Mouse (Mus musculus): Measurements from ENCODE around the gene D130052B06Rik.

The D130052B06Rik gene

GRCm38 (mm10) chr11:33598986-33599385 is at the start of gene D130052B06Rik:
TSS of gene D130052B06Rik (plus strand) at chr11:33599302.
- DNase-seq (ENCODE audit: low spot score in 2 of 2): no peak

GRCm38 (mm10) chr11:33550861-33551560 is 48.1 kb upstream of the D130052B06Rik start:
- DNase-seq (ENCODE audit: low spot score in 2 of 2): no peak

- peak; percentile 10 to 45 for DNase-seq (ENCODE audit: low spot score in 2 of 2)
These were observed 45.0 kb upstream of the D130052B06Rik start for GRCm38 (mm10) chr11:33554123-33554522.

GRCm38 (mm10) chr11:33563921-33564320 is 35.2 kb upstream of the D130052B06Rik start:
- no peak for DNase-seq (ENCODE audit: low spot score in 2 of 2)

GRCm38 (mm10) chr11:33570413-33570812 is 28.7 kb upstream of the D130052B06Rik start:
- peak; percentile 49 to 60 for DNase-seq (ENCODE audit: low spot score in 2 of 2)

GRCm38 (mm10) chr11:33574944-33575343 is 24.2 kb upstream of the D130052B06Rik start:
- DNase-seq (ENCODE audit: low spot score in 2 of 2): no peak

- DNase-seq (ENCODE audit: low spot score in 2 of 2): no peak
These were observed 20.2 kb upstream of the D130052B06Rik start, which contains the start of gene Gabrp for GRCm38 (mm10) chr11:33578859-33579258. TSS of gene Gabrp (minus strand) at chr11:33578959.

GRCm38 (mm10) chr11:33579621-33580020 is 19.5 kb upstream of the D130052B06Rik start:
- DNase-seq (ENCODE audit: low spot score in 2 of 2): no peak

GRCm38 (mm10) chr11:33586614-33587013 is 12.5 kb upstream of the D130052B06Rik start:
- DNase-seq (ENCODE audit: low spot score in 2 of 2): no peak

GRCm38 (mm10) chr11:33590771-33591170 is 8.3 kb upstream of the D130052B06Rik start:
- DNase-seq (ENCODE audit: low spot score in 2 of 2): no peak

GRCm38 (mm10) chr11:33592826-33593225 is 6.3 kb upstream of the D130052B06Rik start:
- no peak for DNase-seq (ENCODE audit: low spot score in 2 of 2)

GRCm38 (mm10) chr11:33596655-33597054 is 2.4 kb upstream of the D130052B06Rik start:
- no peak for DNase-seq (ENCODE audit: low spot score in 2 of 2)

GRCm38 (mm10) chr11:33603174-33603573 is 4.1 kb downstream of the D130052B06Rik start:
- DNase-seq (ENCODE audit: low spot score in 2 of 2): no peak

GRCm38 (mm10) chr11:33607784-33608183 is 8.7 kb downstream of the D130052B06Rik start:
- DNase-seq (ENCODE audit: low spot score in 2 of 2): no peak

GRCm38 (mm10) chr11:33614218-33614617 is 15.1 kb downstream of the D130052B06Rik start:
- DNase-seq (ENCODE audit: low spot score in 2 of 2): peak; percentile 84 to 85

- peak; percentile 6 to 18 for DNase-seq (ENCODE audit: low spot score in 2 of 2)
These were observed 28.1 kb downstream of the D130052B06Rik start for GRCm38 (mm10) chr11:33627136-33627742.

- no peak for DNase-seq (ENCODE audit: low spot score in 2 of 2)
These were observed 38.0 kb downstream of the D130052B06Rik start for GRCm38 (mm10) chr11:33637107-33637506.

- no peak for DNase-seq (ENCODE audit: low spot score in 2 of 2)
These were observed 50.3 kb downstream of the D130052B06Rik start for GRCm38 (mm10) chr11:33649358-33649757.

GRCm38 (mm10) chr11:33654485-33654884 is 55.4 kb downstream of the D130052B06Rik start:
- no peak for DNase-seq (ENCODE audit: low spot score in 2 of 2)

GRCm38 (mm10) chr11:33655221-33655620 is 56.1 kb downstream of the D130052B06Rik start:
- DNase-seq (ENCODE audit: low spot score in 2 of 2): no peak

- no peak for DNase-seq (ENCODE audit: low spot score in 2 of 2)
These were observed 56.9 kb downstream of the D130052B06Rik start for GRCm38 (mm10) chr11:33655861-33656593.
